Mouse (Mus musculus): Measurements from ENCODE around the gene Tmed6. TPM values are rescaled to one million over a fixed set of nuclear protein-coding genes. Genes with fewer than 3 reads are reported as not detected.
"Not testable (repeated sequence)": the region's sequence is repeated elsewhere in the genome, so short reads cannot be mapped to it uniquely, and the experiment has no call there.

Gene Tmed6
- total RNA-seq (2015): 0.57 TPM in 1 of 2 replicates, not detected in the other
- not detected in 2 replicates for total RNA-seq (2017)

- no peak for ATAC-seq (ENCODE audit: poor library complexity, severe bottlenecking)
Measured at GRCm38 (mm10) chr8:107065511-107066496, at the start of gene Tmed6. Gene Tmed6 (minus strand): TSS chr8:107065644.

DNA sequence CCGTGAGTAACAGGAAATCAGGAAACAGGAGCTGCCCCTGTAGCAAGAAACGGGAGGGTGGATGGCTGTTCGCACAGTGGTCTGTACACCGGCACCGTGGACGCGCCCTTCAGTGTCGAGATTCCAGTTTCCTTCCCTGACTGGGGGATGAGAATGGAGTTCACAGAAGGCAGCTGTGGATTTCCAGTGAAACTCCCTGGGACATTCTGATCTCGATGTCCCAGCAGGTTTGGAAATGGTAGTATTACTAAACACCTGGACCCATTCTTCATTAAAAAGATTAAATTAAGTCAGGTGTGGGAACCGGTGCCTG, 49.5 kb upstream of the Tmed6 start:
- no peak for ATAC-seq (ENCODE audit: poor library complexity, severe bottlenecking)

DNA sequence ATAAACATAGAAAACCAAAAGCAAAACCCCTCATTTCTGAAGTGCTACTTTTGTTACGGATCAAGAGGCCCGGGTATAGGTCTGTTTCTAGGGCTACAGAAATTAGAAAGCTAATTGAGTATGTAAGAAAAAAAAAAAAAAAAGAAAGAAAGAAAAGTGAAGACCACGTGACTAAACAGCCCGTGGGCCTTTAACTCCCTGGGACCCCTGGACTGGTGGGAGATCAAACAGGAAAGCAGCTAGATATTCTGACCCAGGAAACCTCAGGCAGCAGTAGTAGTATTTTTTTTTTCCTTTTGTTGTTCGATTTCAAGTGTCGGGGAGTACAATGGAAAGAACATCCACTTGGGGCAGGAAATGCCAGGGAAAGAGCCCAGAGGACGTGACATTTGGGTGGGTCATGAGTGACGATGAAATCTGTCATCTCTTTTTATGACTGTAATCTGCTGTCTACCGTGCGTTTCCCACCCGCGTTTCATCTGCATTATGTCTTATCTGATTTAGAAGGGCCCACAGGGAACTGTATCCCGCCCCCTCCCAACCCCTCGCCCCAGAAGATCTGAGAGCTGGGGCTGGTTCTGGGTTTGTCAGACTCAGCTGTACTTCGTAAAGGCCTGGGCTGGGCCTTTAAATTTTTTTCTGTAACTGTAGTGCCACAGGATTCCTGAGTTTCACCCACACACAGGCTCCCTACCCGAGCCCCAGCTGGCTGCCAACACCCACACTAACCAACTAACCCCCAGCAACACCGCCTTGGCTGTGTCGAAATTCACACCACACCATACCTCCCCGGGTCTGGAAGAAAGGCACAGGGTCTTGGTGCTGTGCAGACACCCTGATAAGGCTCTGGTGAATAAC, 48.9 kb upstream of the Tmed6 start:
- ATAC-seq (ENCODE audit: poor library complexity, severe bottlenecking): peak; percentile 26; the same call in 1 of the 2 replicates

DNA sequence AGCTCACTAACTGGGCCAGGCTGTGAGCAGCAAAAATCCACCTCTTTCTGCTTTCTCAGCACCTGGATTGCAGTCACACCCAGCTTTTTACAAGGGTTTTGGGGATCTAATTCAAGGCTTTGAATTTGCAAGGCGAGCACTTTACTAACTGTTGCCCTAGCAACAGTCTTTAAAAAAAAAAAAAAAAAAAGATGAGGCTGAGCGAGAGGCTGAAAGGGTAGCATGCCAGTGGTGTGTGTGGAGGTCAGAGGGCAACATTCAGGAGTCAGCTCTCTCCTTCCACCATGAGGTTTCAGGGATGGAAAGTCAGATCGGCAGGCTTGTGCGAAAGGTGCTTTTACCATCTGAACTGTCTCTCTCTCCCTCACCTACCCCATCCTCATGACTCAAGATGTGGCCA, 47.8 kb upstream of the Tmed6 start:
- ATAC-seq (ENCODE audit: poor library complexity, severe bottlenecking): no peak

DNA sequence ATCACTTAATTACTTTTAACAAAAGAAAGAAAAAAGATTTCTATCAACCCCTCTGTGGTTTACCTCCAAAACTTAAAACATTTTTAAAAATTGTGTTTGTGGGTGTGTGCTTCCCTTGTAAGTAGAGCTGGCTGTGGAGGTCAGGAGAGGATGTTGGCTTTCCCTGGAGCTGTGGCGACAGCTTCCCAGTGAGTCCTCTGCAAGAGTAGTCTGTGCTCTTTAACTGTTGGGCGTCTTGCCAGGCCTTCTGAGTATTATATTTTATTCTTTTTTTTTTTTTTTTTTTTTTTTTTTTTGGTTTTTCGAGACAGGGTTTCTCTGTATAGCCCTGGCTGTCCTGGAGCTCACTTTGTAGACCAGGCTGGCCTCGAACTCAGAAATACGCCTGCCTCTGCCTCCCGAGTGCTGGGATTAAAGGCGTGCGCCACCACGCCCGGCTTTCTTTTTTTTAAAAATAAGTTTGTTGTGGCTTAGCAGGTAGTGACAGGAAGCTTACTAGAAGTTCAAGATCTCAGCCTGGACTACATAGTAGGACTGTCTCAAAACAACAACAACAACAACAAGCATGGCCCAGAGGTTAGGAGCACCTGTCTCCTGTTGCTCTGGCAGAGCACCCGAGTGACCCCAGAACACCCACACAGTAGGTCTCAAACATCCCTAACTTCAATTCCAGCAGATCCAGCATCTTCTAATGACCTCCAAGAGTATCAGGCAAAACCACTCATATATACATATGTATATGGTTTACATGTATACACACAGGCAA, 46.1 kb upstream of the Tmed6 start:
- no peak for ATAC-seq (ENCODE audit: poor library complexity, severe bottlenecking)

DNA sequence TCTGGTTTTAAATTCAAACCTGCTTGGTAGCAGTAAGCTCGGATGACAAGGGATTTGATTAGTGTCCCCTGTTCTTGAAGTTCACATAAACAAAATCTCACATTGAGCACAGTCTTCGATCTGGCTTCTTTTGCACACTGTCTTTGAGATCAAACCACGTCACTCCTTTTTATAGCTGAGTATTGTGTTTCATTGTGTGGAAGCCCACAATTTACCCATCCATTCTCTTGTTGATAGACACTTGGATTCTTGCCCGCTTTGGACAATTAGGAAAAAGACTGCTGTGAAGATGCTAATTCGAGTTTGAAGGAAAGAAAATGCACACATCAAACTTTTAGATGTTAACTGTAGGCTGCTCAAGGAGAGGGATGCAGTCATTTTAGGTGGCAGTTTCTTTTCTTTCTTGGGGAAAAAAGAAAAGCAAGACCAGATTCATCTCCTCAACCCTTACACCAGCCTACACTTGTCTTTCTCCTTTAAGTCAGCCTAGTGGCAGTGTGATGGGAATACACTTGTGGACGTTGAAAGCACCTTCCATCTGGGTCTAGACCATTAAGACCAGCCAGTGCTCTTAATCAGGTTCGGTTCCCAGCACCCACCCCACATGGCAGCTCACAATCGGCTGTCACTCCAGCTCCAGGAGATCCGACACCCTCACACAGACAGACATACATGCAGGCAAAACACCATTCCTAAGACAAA, 45.3 kb upstream of the Tmed6 start:
- ATAC-seq (ENCODE audit: poor library complexity, severe bottlenecking): no peak

GRCm38 (mm10) chr8:107109816-107110435, 44.5 kb upstream of the Tmed6 start:
- ATAC-seq (ENCODE audit: poor library complexity, severe bottlenecking): no peak

DNA sequence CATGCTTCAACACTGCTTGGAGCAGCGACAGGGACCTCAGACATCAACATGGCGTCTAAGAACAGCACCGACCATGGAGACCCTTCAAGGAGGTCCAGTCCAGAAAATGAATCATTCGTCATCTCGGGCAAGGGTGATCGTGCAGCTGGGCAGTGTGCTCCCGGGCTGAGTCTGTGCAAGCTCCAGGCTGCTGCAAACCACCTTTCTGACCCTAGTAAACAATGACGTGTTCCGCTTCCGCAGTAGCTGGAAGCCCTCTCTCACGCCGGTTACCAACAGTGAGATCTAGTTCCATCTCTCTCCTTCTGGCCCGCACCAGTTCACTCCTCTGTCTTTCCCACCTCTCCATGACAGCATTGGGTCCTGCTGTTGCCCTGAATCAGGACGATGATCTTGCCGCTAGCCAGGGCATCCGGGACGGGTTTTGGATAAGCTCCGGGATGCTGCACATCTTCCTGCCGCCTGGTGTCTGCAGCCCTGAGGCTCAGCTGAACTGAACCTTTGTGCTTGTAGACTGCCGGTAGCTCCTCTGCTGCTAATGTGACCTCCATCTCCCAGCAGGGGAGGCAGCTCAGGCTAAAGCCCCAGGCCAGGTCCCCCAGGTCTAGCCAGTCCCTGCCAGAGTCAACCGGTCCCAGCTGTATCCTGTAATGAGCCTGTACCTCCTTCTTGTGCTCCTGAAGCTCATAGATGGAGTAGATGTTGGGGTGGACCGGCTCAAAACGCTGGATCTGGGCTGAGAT, 43.7 kb upstream of the Tmed6 start:
- ATAC-seq (ENCODE audit: poor library complexity, severe bottlenecking): no peak

DNA sequence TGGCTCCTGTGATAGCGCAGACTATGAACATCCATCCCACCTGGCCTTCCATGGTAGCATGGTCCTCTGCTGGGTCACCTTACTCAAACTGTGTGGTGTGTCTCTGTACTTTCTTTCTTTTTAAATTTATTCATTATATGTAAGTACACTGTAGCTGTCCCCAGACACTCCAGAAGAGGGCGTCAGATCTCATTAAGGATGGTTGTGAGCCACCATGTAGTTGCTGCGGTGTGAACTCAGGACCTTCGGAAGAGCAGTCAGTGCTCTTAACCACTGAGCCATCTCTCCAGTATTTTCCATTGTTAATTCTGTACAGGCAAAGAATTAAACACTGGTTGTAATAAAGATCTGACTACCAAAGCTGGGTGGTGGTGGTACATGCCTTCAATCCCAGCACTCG, 42.6 kb upstream of the Tmed6 start:
- not testable (repeated sequence) for ATAC-seq (ENCODE audit: poor library complexity, severe bottlenecking)

DNA sequence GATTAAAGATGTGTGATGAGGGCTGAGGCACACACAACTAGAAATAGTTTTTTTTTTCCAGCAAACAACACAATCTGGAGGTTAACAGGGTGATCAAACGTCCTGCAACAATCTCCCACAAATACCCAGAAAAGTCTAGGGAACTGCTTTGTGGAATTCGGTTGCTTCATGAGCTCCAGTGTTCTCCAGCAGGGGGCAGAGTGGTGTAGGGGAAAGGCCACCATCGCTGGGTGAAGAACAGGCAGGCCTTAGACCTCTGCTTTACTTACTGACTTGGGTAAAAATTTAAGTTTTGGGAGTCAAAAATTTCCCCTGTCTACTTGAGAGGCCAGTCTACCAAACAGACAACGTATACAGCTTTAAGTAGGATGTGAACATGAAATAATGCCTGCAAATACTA, 39.1 kb upstream of the Tmed6 start:
- peak; percentile 86 for ATAC-seq (ENCODE audit: poor library complexity, severe bottlenecking)

GRCm38 (mm10) chr8:107100635-107101034, 35.2 kb upstream of the Tmed6 start:
- no peak for ATAC-seq (ENCODE audit: poor library complexity, severe bottlenecking)

GRCm38 (mm10) chr8:107096366-107097036, 31.1 kb upstream of the Tmed6 start, which contains the start of gene Terf2:
Gene Terf2 (minus strand): TSS chr8:107096547.
- ATAC-seq (ENCODE audit: poor library complexity, severe bottlenecking): peak; percentile 96

GRCm38 (mm10) chr8:107095717-107096365, 30.4 kb upstream of the Tmed6 start:
- ATAC-seq (ENCODE audit: poor library complexity, severe bottlenecking): peak; percentile 10

DNA sequence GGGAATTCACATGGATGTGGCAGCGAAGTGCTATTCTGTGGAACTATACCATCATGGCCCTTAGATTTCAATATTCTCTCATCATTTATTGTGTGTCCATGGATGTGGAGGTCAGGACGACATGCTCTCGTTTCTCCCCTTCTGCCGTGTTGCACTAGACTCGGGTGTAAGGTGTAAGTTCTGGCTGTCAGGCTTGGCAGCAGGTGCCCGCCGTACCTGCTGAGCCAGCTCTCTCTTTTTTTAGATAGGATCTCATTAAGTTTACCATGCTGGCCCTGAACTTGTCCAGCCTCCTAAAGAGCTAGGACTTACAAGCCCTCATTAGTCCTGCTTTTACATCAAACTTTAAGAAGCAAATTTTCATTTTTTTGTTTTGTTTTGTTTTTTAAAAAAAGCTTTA, 25.1 kb upstream of the Tmed6 start:
- ATAC-seq (ENCODE audit: poor library complexity, severe bottlenecking): no peak

GRCm38 (mm10) chr8:107088526-107089063, 23.2 kb upstream of the Tmed6 start:
- no peak for ATAC-seq (ENCODE audit: poor library complexity, severe bottlenecking)

DNA sequence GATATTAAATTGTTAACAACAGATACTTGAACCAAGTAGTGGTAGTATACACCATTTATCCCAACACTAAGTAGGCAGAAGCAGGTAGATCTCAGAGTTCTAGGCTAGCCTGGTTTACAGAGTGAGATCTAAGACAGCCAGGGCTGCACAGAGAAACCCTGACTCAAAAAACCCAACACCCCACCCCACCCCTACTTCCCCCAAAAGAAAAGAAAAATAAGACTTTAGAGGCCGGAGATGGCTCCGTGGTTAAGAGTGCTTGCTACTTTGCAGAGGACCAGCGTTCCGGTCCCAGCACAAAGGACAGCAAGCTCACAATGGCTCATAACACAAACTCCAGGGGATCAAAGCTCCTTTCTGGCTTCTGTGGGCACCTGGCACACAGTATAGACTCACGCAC, 20.6 kb upstream of the Tmed6 start:
- ATAC-seq (ENCODE audit: poor library complexity, severe bottlenecking): no peak

- no peak for ATAC-seq (ENCODE audit: poor library complexity, severe bottlenecking)
Measured at GRCm38 (mm10) chr8:107085358-107085757, 19.9 kb upstream of the Tmed6 start.
